Mouse (Mus musculus) embryo, embryonic 10.5 days (tissue): ENCODE measurements around the gene Cd83.

Experiments
- DNase-seq: peaks from one replicate; pipeline ENCODE4 v3.0.0-alpha.2; 2015; ENCODE audit warnings: low spot score

The Cd83 gene

DNA sequence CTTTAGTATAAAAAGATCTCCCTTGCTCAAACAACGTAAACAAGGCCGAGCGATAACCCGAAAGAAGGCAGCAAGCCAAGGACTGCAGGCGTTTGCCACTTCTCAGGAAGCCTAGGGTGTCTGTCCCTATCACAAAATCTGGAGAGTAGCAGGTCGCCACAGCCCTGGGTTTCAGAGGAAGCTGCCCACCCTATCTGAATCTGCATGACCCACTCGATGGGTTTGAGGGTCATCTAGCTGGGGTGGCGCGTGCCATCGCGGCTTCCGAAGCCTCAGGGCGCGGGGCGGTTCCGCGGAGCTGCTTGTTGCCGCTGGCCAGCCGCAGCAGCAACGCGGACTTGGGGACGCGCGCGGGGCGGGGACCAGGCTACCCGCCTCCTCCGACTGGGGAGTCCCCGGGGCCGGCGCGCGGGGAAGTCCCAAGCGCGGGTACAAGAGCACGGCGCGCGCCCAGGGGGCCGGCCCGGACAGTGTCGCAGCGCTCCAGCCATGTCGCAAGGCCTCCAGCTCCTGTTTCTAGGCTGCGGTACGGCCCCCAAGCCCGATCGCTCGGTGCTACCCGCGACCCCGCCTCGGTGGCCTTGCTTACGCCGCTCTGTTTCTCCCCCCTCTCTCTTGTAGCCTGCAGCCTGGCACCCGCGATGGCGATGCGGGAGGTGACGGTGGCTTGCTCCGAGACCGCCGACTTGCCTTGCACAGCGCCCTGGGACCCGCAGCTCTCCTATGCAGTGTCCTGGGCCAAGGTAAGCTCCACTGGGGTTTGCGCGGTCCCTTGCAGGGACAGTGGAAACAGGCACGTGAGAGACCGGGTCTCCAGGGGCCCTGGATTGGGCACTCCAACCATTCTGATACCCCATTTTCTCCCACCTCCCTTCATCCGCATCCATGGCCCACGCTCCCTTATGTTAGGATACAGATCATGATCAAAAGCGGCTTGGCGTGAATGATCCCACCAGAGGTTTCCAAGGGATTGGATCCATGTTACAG, at the start of gene Cd83:
Gene Cd83 (plus strand): TSS at position 51 of the 987 bp plus-strand sequence.
- DNase-seq: peak; percentile 61

DNA sequence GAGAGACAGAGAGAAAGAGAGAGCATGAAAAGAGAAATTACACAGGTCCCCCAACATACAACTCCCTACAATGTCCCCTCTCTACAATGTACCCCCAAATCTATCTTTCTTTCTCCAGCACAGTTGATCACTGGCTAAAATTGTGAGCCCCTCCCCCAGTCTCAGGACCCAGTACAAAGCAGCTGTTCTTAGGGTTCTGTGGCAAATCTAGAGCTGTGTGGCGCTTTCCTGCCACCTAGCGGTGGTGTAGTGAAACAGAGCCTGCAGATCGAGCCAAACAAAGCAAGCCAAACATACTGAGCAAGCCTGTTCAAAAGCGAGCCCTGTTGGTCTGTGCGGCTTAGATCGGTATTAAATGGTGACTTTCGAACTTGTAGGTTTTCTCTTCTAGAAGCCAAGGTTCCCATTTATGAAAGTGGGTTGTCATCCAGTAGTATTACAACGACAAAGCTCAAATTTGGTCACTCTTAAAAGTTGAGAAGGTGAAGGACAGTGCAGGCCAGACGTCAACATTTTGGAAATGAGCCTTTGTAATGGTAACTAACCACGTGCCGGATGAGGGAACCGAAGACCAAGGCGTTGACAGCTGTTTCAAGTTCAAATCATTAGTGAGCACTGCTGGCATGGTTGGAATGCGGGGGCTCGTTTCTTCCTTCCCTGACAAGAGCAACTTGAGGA, 44.8 kb upstream of the Cd83 start:
- peak; percentile 90 for DNase-seq

DNA sequence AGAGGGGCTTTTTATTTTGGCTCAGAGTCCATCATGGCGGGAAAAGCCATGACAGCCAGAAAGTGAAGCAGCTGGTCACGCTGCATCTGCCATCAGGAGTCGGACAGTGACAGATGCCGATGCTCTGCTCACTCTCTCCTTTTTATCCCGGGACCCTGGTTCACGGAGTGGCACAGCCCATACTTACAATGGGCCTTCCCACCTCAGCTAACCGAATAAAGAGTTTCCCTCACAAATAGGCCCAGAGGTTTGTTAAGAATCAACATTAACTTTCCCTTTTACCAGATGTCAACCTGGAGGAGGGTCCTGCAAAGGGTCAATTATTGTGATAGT, 44.3 kb upstream of the Cd83 start:
- DNase-seq: no peak

DNA sequence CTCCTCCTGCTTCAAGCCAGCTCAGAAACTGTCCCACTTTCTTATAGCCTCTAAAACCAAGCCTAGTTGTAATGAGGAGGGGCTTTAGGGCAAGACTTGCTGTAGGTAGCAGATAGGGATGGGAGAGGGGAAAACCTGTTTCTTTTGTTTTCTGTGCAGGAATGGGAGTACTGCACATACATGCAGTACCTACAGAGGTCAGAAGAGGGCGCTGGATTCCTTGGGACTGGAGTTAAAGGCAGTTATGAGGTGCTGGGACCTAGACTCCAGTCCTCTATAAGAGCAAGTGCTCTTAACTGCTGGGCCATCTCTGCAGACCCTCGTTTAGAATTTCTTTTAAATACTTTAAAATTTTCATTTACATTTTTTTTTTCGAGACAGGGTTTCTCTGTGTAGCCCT, 41.9 kb upstream of the Cd83 start:
- DNase-seq: no peak

DNA sequence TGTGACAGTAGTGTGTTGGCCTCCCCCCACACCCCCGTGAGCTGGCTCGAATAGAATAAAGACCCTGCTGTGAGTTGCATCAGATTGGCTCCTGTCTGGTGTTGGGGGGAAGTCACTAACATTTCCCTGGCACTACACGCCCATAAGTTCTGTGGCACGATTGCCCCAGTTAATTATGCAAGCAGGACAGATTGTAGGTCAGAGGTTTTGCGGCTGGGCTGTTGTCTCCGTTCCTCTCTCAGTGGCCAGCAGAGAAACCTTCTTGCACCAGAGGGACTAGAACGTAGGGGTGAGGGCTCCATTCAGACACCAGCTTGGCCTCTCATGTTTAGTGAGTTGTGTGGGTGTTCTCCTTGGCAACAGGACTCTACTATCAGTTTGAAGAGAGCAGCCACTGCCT, 40.3 kb upstream of the Cd83 start:
- no peak for DNase-seq

DNA sequence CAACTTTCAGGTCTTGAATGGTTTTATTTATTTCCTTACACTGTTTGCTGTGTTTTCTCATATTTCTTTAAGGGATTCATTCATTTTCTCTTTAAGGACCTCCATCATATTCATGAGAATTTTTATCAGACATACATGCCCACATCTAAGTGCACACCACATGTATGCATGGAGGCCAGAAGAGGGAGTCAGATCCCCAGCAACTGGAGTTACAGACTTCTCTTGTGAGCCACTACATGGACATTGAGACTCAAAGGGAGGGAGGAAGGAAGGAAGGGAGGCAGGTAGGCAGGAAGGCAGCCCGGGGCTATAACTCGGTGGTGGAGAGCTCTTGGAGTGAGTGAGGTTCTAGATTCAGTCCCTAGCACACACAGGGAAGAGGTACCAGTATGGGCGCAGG, 34.3 kb upstream of the Cd83 start:
- peak; percentile 35 for DNase-seq

DNA sequence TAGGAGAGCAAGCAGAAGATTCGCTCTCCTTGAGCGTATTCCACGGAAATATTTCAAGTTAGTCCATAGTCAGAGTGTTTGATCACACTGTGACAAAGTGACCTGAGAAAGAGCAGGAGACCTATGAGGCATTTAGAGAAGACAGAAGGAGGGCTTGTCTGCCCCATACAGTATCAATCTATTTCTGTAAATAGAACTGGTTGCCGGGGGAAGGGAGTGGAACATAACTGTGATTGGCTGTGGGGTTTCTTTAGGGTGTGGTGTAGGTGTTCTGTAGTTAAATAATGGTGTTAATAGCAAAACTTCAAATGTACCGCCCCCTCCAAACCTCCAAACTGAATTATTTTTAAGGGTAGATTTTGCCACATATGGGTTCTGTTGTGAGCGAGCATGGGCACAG, 33.6 kb upstream of the Cd83 start:
- no peak for DNase-seq

DNA sequence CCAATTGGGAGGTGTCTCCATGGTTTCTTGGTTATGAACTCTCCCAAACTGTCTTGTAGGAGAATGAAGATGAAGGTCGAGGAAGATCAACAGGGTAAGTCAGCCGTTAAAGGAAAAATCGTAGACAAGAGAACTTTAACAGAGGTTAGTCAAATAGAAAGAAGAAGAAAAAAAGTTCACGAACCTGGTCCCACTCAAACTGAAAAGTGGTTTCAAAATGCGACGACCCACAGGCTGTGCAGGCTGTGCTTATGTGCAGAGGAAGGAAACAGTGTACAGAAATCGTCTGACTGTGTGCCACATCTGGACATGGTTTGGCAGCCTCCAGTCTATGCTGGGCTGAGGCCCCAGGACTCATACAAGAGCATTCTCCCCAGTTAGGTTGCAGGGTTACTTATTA, 32.2 kb upstream of the Cd83 start:
- no peak for DNase-seq

DNA sequence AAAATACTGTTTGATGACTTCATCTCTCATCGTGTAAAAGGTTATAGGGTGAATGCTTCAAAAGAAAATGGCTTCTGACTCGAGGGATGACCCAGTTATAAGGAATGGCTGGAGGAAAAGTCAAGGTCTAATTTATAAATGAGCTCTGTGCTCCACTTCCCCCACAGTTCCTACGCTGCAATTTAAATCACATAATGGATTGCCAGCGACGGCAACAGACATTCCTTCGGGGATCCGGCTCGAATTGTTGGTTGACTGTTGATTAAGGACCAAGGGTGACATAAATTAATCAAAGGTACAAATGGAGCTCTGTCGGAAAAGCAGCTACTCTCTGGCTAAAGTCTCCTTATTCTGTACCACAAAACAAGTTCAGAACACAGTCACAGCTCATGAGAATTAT, 30.9 kb upstream of the Cd83 start:
- peak; percentile 22 for DNase-seq

DNA sequence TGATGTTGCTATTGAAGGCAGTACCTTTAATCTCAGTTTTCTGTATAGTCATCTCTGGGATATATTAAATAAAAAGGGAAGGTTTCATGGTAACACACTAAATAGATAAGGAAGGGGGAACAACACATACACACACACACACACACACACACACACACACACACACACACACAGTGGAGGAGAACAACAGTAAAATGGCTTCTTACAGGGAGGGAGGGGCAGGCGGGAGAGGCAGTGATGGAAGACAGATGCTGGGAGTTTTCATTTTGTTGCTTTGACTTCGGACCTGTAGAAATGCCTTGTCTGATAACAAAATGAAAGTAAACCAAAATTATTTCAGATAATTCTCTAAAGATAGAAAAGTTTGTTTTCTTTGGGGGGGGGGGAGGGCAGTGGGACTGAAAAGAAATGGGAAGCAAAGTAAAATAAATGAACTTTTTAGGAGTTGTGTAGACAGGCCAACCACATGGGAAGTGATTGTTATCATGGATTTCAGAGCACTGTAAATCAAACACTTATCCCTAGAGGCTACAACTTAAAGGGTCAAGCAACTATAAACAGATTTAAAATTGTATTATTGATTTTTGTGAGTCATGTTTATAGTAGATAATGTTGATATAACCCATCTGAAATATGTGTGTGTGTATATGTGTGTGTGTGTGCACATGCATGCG, 30.0 kb upstream of the Cd83 start:
- DNase-seq: no peak

DNA sequence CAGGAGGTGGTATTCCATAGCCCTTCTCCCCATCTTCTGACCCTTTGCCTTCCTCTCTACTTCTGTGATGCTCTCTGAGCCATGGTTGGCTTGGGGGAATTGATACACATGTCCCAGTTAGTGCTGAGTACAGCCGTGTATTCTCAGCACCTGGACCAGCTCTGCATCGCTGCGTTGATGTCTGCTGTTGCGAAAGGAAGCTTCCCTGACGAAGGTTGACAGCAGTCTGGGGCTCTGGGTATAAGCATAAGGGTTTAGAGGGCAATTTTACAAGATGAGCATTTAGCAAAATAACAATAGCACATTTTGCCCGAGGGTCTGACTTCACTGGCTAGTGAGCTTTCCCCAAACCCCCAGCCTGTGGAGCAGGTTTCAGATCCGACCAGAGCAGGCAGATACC, 29.0 kb upstream of the Cd83 start:
- no peak for DNase-seq

DNA sequence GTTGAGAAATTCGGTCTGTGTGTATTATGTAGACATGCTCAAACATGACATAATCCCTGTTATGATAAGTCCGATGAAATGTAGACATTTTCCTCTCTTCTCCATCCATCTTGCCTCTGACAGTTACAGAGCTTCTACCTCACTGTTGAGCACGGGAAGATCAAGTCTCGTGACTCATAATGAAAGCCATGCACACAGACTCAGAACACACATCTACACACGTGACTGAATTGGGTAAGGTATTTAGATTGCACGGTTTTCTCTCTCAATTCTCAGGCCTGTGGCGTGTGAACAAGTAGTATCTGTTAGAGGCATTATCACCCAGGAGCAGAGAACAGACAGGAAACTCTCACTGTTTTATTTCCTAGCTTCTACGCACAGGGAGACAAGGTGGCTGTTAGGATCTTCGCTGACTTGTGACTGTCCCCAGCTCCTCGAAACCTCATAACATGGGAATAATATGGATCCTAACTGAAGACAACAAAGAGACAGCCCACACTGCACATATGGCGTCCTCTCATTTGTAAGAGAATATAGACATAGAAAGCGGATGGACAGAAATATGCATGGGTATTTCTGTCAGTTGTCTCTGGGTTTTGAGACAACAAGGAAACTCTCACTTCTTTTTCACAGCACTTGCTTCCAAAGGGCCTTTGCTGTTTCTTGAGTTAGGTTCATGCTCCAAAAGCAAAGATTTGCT, 23.3 kb upstream of the Cd83 start:
- DNase-seq: no peak

DNA sequence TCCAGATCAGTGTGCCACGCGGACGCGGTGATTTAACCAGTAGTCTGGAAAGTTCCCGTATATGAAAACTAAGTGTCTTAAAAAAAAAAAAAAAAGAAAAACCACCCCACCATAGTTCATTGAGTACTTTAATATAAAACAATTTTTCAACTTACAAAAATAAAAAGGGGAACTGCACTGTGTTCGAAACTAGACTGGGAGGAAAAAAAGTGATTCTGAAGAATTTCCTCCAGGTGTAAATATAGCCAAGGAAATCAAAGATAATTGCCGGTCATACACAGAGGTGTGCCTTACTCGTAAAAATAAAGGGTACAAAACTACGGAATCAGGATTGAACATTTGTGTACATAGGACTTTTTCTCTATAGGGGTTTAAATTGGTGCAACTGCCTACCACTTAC, 21.7 kb upstream of the Cd83 start:
- no peak for DNase-seq

DNA sequence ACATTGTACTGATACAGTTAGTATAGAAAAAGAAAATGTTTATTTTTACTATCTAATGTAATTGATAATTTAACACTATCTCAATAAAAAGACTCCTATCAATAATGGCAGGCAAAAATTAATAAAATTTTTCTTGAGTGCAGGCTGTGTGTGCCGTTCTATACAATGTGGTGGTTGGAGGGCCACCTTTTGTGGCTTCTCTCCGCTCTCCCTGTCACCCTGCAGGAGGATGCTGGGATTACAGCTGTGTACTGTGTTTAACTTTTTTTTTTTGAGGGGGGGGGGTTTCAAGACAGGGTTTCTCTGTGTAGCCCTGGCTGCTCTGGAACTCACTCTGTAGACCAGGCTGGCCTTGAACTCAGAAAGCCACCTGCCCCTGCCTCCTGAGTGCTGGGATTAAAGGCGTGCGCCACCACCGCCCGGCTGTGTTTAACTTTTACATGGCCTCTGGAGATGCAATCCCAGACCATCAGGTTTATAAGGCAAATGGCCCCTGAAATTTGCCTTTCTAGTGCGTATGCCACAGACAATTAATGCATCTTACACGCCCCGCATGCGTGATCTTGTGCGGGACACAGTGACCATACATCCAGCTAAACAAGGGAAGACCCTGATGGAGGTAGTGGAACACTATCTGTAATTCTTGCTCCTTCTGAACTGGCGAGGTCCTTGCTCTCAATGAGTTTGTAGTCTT, 21.1 kb upstream of the Cd83 start:
- no peak for DNase-seq

DNA sequence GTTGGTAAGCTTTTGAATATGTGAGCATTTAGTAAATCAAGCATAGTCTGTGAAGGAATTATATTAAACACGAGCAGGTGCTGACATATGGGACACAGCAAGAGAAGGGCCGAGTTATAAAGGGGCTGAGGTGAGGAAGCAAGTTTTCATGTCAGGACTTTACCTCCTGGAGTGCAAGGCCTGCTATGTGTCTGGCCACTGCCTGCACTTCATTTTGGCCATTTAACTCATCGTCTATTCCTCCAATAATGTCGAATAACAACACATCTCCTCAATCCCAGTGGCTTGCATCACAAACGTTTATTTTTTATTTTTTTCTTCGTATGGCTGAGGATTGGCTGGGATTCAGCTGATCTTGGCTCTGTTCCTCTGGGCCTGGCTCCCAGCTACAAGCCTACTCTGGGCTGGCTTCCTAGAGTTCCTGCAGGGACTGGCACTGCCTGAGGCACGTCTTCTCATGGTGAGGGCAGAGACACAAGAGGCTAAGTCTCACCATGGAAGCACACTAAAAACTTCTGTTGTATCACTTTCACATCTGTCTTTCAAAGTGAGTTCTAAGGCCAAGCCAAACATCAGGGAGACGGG, 20.5 kb upstream of the Cd83 start:
- DNase-seq: no peak

DNA sequence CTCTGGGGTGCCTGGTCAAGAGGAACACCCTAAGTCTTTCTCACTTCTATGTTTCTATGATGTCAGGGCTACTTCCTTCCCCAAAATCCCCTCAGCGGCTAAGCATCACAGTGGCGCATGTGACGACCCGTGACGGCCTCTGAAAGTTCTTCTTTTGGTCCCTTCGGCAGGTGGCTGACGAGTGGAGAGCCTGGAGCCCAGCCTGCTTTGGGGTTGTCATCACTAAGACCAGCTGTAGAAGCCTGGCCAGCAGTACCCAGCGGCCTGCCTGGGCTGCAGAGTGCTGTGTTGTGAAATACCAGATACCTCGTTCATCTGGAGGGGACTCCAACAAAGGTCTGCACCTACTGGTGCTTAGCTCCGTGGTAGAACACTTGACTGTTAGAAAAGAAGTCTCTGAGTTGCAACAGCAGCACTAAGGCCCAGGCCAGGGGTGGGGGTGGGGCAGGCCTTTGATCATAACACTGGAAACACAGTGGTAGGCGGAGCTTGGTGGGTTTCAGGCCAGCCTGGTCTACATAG, 19.2 kb upstream of the Cd83 start:
- no peak for DNase-seq

DNA sequence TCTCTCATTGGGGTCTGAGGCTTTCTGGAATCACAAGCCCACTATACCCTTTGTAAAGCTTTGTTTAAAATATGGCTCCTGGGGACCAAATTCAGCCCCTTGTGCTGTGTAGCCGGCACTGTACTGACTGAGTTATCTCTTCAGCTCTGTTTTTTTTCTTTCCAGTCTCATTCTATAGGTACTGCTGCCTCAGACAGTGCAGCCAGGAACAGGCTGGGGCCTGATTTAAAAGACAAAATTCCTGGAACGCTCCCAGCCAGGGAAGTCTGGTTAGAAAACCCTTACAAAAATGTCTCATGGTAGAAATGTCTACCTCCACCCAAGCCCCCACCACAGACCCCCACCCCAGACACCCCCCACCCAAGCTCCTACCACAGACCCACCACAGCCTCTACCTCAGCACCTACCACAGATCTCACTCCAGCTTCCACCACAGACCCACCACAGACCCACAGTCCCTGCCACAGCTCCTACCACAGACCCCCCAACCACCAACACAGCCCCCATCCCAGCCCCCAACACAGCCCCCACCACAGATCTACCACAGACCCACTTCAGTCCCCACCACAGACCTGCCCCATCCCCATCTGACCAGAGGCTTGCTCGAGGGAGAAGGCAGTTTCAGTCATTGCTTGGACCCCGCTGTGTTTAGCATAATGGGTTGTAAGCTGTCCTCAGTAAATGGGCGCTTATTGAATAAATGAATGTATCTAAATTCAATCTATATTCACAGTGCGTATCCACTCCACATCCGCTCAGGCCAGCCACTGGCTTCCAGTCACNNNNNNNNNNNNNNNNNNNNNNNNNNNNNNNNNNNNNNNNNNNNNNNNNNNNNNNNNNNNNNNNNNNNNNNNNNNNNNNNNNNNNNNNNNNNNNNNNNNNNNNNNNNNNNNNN, 17.5 kb upstream of the Cd83 start:
- no peak for DNase-seq

DNA sequence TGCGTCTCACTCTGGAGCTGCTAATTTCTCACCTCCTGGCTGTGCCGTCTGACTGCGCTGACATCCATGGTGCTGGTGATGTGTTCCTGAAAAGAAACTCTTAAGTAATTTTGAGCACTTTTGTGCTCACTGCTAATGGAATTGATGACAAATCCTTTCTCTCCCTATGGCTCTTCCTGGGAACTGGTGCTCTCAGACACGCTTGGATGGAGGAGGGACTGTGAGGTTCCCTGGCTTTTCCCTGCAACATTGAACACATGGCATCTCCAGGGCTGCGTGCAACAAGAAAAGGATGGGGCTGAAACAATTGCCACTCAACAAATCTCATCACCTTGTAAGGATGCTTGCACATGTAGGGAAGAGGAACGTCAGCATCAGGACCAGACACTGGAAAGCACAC, 11.6 kb upstream of the Cd83 start:
- no peak for DNase-seq

DNA sequence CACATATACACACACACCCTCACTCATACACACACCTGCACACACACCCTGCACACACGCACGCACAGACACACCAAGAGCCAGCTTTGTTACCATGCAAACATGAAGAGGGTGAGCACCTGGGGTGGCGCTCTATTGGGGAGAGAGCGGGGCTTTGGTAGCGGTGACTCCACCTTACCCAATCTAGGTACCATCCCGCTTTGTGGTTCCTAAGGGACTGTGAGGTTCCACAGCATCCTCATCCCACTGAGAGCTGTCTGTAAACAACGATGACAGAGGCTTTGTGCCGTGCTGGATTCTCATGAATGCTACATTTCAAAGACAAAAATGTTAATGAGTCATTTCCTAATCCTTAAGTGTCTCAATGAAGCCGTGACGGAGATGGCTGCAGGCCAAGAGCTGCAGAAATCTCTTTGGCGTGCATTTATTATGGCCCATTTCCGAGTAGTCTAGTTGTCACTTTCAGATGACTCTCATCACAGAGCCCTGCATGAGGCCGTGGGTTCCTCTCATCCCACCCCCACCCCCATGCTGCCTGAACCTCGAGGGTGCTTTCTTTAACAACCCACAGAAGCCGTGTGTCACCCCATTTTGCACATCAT, 10.5 kb upstream of the Cd83 start:
- DNase-seq: no peak
